Mouse (Mus musculus) adrenal gland, adult 2 months (tissue): Measurements from ENCODE around the gene Wdr76. TPM values are rescaled to one million over a fixed set of nuclear protein-coding genes. Genes with fewer than 3 reads are reported as not detected.
"Not testable (repeated sequence)": the region's sequence is repeated elsewhere in the genome, so short reads cannot be mapped to it uniquely, and the experiment has no call there.

Experiments
- DNase-seq: peaks from one replicate; pipeline ENCODE4 v3.0.0; 2021
- polyA plus RNA-seq: library from polyadenylated mRNA; depleted of rRNA; stranded (reverse); fragments of >200 nt; gene quantifications from 2 replicates; pipeline ENCODE4 v1.2.3, GENCODE M21; 2012
- total RNA-seq, 2 experiments: library from RNA; stranded (reverse); gene quantifications; 2 replicates each; pipeline ENCODE4 v1.2.3; 2021

The Wdr76 gene
- total and polyA plus RNA-seq, 3 experiments = 0.46 to 5.4 (median 2.6) TPM

GRCm38 (mm10) chr2:121518711-121519110, 12.2 kb downstream of the Wdr76 start:
- DNase-seq = not testable (repeated sequence)

GRCm38 (mm10) chr2:121522006-121522405, 15.5 kb downstream of the Wdr76 start:
- no peak for DNase-seq

GRCm38 (mm10) chr2:121522830-121523229, 16.3 kb downstream of the Wdr76 start:
- DNase-seq = not testable (repeated sequence)

GRCm38 (mm10) chr2:121525056-121525455, 18.5 kb downstream of the Wdr76 start:
- DNase-seq = no peak

GRCm38 (mm10) chr2:121544829-121545228, 38.3 kb downstream of the Wdr76 start:
- no peak for DNase-seq

GRCm38 (mm10) chr2:121549630-121550029, 43.1 kb downstream of the Wdr76 start:
- DNase-seq = no peak

GRCm38 (mm10) chr2:121551271-121551670, 44.7 kb downstream of the Wdr76 start:
- no peak for DNase-seq

GRCm38 (mm10) chr2:121563117-121563516, 56.6 kb downstream of the Wdr76 start:
- DNase-seq = no peak

GRCm38 (mm10) chr2:121565911-121566310, 59.4 kb downstream of the Wdr76 start:
- DNase-seq = no peak

GRCm38 (mm10) chr2:121570049-121570448, 63.5 kb downstream of the Wdr76 start:
- DNase-seq = no peak

GRCm38 (mm10) chr2:121570999-121571655, 64.6 kb downstream of the Wdr76 start:
- no peak for DNase-seq

GRCm38 (mm10) chr2:121571780-121572179, 65.3 kb downstream of the Wdr76 start:
- peak; percentile 82 for DNase-seq

GRCm38 (mm10) chr2:121574066-121574630, 67.6 kb downstream of the Wdr76 start:
- no peak for DNase-seq

GRCm38 (mm10) chr2:121575741-121576201, 69.2 kb downstream of the Wdr76 start:
- DNase-seq = peak; percentile 84

GRCm38 (mm10) chr2:121582809-121583376, 76.4 kb downstream of the Wdr76 start:
- DNase-seq = no peak

GRCm38 (mm10) chr2:121583468-121584116, 77.1 kb downstream of the Wdr76 start:
- peak; percentile 92 for DNase-seq

GRCm38 (mm10) chr2:121584705-121585104, 78.2 kb downstream of the Wdr76 start:
- DNase-seq = no peak

GRCm38 (mm10) chr2:121587523-121588308, 81.2 kb downstream of the Wdr76 start:
- peak; percentile 40 for DNase-seq

GRCm38 (mm10) chr2:121588309-121588694, 81.8 kb downstream of the Wdr76 start:
- DNase-seq = peak; percentile 21

- no peak for DNase-seq
Observed at GRCm38 (mm10) chr2:121594131-121594530, 87.6 kb downstream of the Wdr76 start.
